Mouse (Mus musculus) forebrain, embryonic 11.5 days (tissue): ENCODE data around the gene Gm20388. TPM values are rescaled to one million over a fixed set of nuclear protein-coding genes. Genes with fewer than 3 reads are reported as not detected.

Experiments
- ATAC-seq: fragments of 200-750 bp; cut with Nextera tagmentation; replicated peaks from 2 replicates; pipeline ENCODE4 v1.8.0; 2017; ENCODE audit warnings: moderate TSS enrichment; ENCODE audit not compliant: low FRiP score
- DNase-seq: peaks from one replicate; pipeline ENCODE4 v3.0.0-alpha.2; 2017; ENCODE audit warnings: low spot score
- H3K27ac ChIP-seq: fragments of 300-500 bp; sonication (generic); 2 replicates; pipeline ENCODE4 v1.5.1; 2014; ENCODE audit warnings: low read depth, low read length
- H3K27me3 ChIP-seq: fragments of 300-500 bp; sonication (generic); 2 replicates; pipeline ENCODE4 v1.6.1; 2014; ENCODE audit warnings: mild to moderate bottlenecking, low read length, mixed read lengths; ENCODE audit not compliant: control insufficient read depth, insufficient read depth
- H3K36me3 ChIP-seq: fragments of 300-500 bp; sonication (generic); 2 replicates; pipeline ENCODE4 v1.6.1; 2014; ENCODE audit warnings: mild to moderate bottlenecking, low read length, moderate library complexity, mixed read lengths; ENCODE audit not compliant: control insufficient read depth, insufficient read depth
- H3K4me1 ChIP-seq: fragments of 300-500 bp; sonication (generic); replicated peaks from 2 replicates; pipeline ENCODE4 v1.6.1; 2014; ENCODE audit warnings: low read length, mixed read lengths; ENCODE audit not compliant: control insufficient read depth, insufficient read depth
- H3K4me2 ChIP-seq: fragments of 300-500 bp; sonication (generic); 2 replicates; pipeline ENCODE4 v1.6.1; 2014; ENCODE audit warnings: low read depth, mild to moderate bottlenecking, low read length, moderate library complexity, mixed read lengths; ENCODE audit not compliant: severe bottlenecking
- H3K4me3 ChIP-seq: fragments of 300-500 bp; sonication (generic); 2 replicates; pipeline ENCODE4 v1.5.1; 2014; ENCODE audit warnings: low read depth, low read length
- H3K9ac ChIP-seq: fragments of 300-500 bp; sonication (generic); 2 replicates; pipeline ENCODE4 v1.6.1; 2014; ENCODE audit warnings: low read length
- H3K9me3 ChIP-seq: fragments of 300-500 bp; sonication (generic); 2 replicates; pipeline ENCODE4 v1.6.1; 2016; ENCODE audit warnings: low read length, mixed read lengths; ENCODE audit not compliant: control insufficient read depth
- WGBS: fragments of 180-500 bp; shearing (Covaris S2); extraction: QIAGEN DNeasy Blood & Tissue Kit; methylation state at CpG from one replicate; pipeline ENCODE4 v1.1.7; 2014; 5-methylcytosine and 5-hydroxymethylcytosine counted together
- polyA plus RNA-seq: library from polyadenylated mRNA; unstranded; fragments of >200 nt; fragmentation: Nextera tagmentation; extraction: Ambion mirVana; gene quantifications from 2 replicates; pipeline ENCODE4 v1.2.1, GENCODE M21; 2014

Gm20388 gene
- polyA plus RNA-seq, 1 experiment from 2014 or later = not detected

GRCm38 (mm10) chr8:120529226-120529625 lies 618.6 kb downstream of the Gm20388 start:
- Histone ChIP-seq H3K9ac (no peak overlapping the region), H3K4me3 (no peak overlapping the region), H3K4me2 (no peak overlapping the region), H3K27ac (no peak overlapping the region), H3K27me3 (no peaks in the 10 kb centered on the region), H3K9me3 (no peaks in the 10 kb centered on the region), H3K36me3 (no peaks in the 10 kb centered on the region), H3K4me1 (peaks cover 73% of the 10 kb centered on the region)
- no peak for ATAC-seq
- WGBS = 72% methylated on average over 7 of the region's 7 CpGs
- no peak for DNase-seq

GRCm38 (mm10) chr8:120530954-120531656 lies 620.5 kb downstream of the Gm20388 start:
- Histone ChIP-seq H3K36me3 (no peaks in the 10 kb centered on the region), H3K9me3 (no peaks in the 10 kb centered on the region), H3K4me3 (no peak overlapping the region), H3K27ac (peak overlapping the region; percentile 93), H3K4me2 (no peak overlapping the region), H3K27me3 (no peaks in the 10 kb centered on the region), H3K4me1 (peaks cover 77% of the 10 kb centered on the region), H3K9ac (no peak overlapping the region; the same call in 1 of the 2 replicates)
- 46% methylated on average over 16 of the region's 16 CpGs for WGBS
- ATAC-seq (no peak), DNase-seq (no peak)

GRCm38 (mm10) chr8:120531775-120532516 lies 621.3 kb downstream of the Gm20388 start:
- no peaks in the 10 kb centered on the region for H3K27me3 ChIP-seq
- H3K27ac ChIP-seq = peak overlapping the region; percentile 93
- ATAC-seq (no peak), DNase-seq (peak; percentile 61)
- no peaks in the 10 kb centered on the region for H3K36me3 ChIP-seq
- 46% methylated on average over 10 of the region's 10 CpGs for WGBS
- H3K9me3 ChIP-seq = no peaks in the 10 kb centered on the region
- H3K4me1 ChIP-seq = peaks cover 76% of the 10 kb centered on the region
- H3K4me3 ChIP-seq = no peak overlapping the region
- peak overlapping the region; percentile 41; the same call in 1 of the 2 replicates for H3K4me2 ChIP-seq
- peak overlapping the region; percentile 37 for H3K9ac ChIP-seq

GRCm38 (mm10) chr8:120532517-120533215 lies 622.0 kb downstream of the Gm20388 start:
- H3K9ac ChIP-seq = peak overlapping the region; percentile 25
- ATAC-seq = peak; percentile 50
- 1% methylated on average over 27 of the region's 29 CpGs for WGBS
- H3K4me3 ChIP-seq = peak overlapping the region; percentile 3; the same call in 1 of the 2 replicates
- peaks cover 72% of the 10 kb centered on the region for H3K4me1 ChIP-seq
- no peaks in the 10 kb centered on the region for H3K36me3 ChIP-seq
- DNase-seq = peak; percentile 85
- peak overlapping the region; percentile 93 for H3K27ac ChIP-seq
- peak overlapping the region; percentile 41 for H3K4me2 ChIP-seq
- H3K9me3 ChIP-seq = no peaks in the 10 kb centered on the region
- H3K27me3 ChIP-seq = no peaks in the 10 kb centered on the region

GRCm38 (mm10) chr8:120533380-120533779 lies 622.7 kb downstream of the Gm20388 start:
- ATAC-seq (no peak), DNase-seq (no peak)
- H3K4me3 ChIP-seq = no peak overlapping the region
- H3K27ac ChIP-seq = peak overlapping the region; percentile 93
- no peaks in the 10 kb centered on the region for H3K27me3 ChIP-seq
- H3K9me3 ChIP-seq = no peaks in the 10 kb centered on the region
- peaks cover 67% of the 10 kb centered on the region for H3K4me1 ChIP-seq
- no peaks in the 10 kb centered on the region for H3K36me3 ChIP-seq
- WGBS = 9% methylated on average over 3 of the region's 3 CpGs
- H3K4me2 ChIP-seq = peak overlapping the region; percentile 41
- H3K9ac ChIP-seq = peak overlapping the region; percentile 25

- H3K4me3 ChIP-seq = no peak overlapping the region
- WGBS = 25% methylated on average over 8 of the region's 8 CpGs
Measured at GRCm38 (mm10) chr8:120534080-120534479, 623.4 kb downstream of the Gm20388 start.

GRCm38 (mm10) chr8:120534504-120535368 lies 624.1 kb downstream of the Gm20388 start:
- WGBS = 7% methylated on average over 14 of the region's 14 CpGs
- Histone ChIP-seq H3K9me3 (no peaks in the 10 kb centered on the region), H3K4me2 (peak overlapping the region; percentile 97; the same call in 1 of the 2 replicates), H3K4me3 (no peak overlapping the region), H3K27ac (peak overlapping the region; percentile 93), H3K9ac (peak overlapping the region; percentile 37), H3K4me1 (peaks cover 75% of the 10 kb centered on the region), H3K36me3 (no peaks in the 10 kb centered on the region), H3K27me3 (no peaks in the 10 kb centered on the region)
- DNase-seq (peak; percentile 91), ATAC-seq (peak; percentile 40)

More at GRCm38 (mm10) chr8:120534080-120534479, 623.4 kb downstream of the Gm20388 start:
- no peak for DNase-seq
- H3K36me3 ChIP-seq = no peaks in the 10 kb centered on the region
- H3K9me3 ChIP-seq = no peaks in the 10 kb centered on the region
- H3K27ac ChIP-seq = peak overlapping the region; percentile 93; the same call in 1 of the 2 replicates
- H3K4me1 ChIP-seq = peaks cover 68% of the 10 kb centered on the region
- H3K27me3 ChIP-seq = no peaks in the 10 kb centered on the region
- H3K9ac ChIP-seq = peak overlapping the region; percentile 25; the same call in 1 of the 2 replicates
- no peak for ATAC-seq
- no peak overlapping the region; the same call in 1 of the 2 replicates for H3K4me2 ChIP-seq
